8 mouse cellular contexts compared by ENCODE assay signal in genomic region chr10:95414316-95415158, GRCm38 (mm10). TPM values are rescaled to one million over a fixed set of nuclear protein-coding genes. Genes with fewer than 3 reads are reported as not detected.
A peak's percentile ranks its signal among the peaks of the same experiment; 100 is the strongest.
DNase-seq lines count a peak whose midpoint lies in the region; ATAC-seq lines count a peak whose summit lies in the region.

No protein-coding gene starts in this region.

- H3K4me3 ChIP-seq in brown adipose tissue, adult 24 weeks (ENCODE audit: insufficient read depth, low read depth, low read length), result peak overlapping the region; percentile 84
- peak overlapping the region; percentile 81 for H3K4me3 ChIP-seq in limb, embryonic 13.5 days
- H3K4me3 ChIP-seq in midbrain, embryonic 16.5 days (ENCODE audit: low read depth, low read length), result peak overlapping the region; percentile 60

- peak overlapping the region; percentile 86 for H3K9ac ChIP-seq in limb, embryonic 13.5 days
- H3K9ac ChIP-seq in midbrain, embryonic 16.5 days (ENCODE audit: low read depth, low read length), result peak overlapping the region; percentile 83

- H3K4me2 ChIP-seq in limb, embryonic 13.5 days (replicated peaks), result peak overlapping the region; percentile 96
- peak overlapping the region; percentile 82 for H3K4me2 ChIP-seq in midbrain, embryonic 16.5 days (ENCODE audit: low read length)

- peaks cover 18% of the 10 kb centered on the region for H3K27me3 ChIP-seq in limb, embryonic 13.5 days
- no peaks in the 10 kb centered on the region for H3K27me3 ChIP-seq in midbrain, embryonic 16.5 days (ENCODE audit: control insufficient read depth, insufficient read depth, low read depth, low read length)

- no peak for ATAC-seq in limb, embryonic 13.5 days (ENCODE audit: low FRiP score, low read depth)
- ATAC-seq in midbrain, embryonic 16.5 days, result peak; percentile 3; the same call in 1 of the 2 replicates

- H3K27ac ChIP-seq in brown adipose tissue, adult 24 weeks (replicated peaks; ENCODE audit: low read depth, low read length), result 0 out of 2 replicates have a peak overlapping the region, but pooled peaks have one; percentile 1
- no peak overlapping the region for H3K27ac ChIP-seq in limb, embryonic 13.5 days
- peak overlapping the region; percentile 84 for H3K27ac ChIP-seq in midbrain, embryonic 16.5 days (ENCODE audit: low read length)

- peak; percentile 28 to 55 for DNase-seq in layer of hippocampus, postnatal 10 days (ENCODE audit: low spot score in 2 of 2)
- DNase-seq in layer of hippocampus, adult 8-10 months (ENCODE audit: low spot score in 2 of 2), result no peak
- peak; percentile 20 for DNase-seq in gastrocnemius, adult 18-20 months (ENCODE audit: low spot score)
- DNase-seq in induced T-regulatory cell, adult 2 months (ENCODE audit: low read depth), result peak; percentile 59
- DNase-seq in testis, postnatal 10 days (ENCODE audit: low spot score), result peak; percentile 70

- H3K4me1 ChIP-seq in brown adipose tissue, adult 24 weeks (ENCODE audit: control insufficient read depth, insufficient read depth, insufficient read length, low read length), result no peaks in the 10 kb centered on the region
- H3K4me1 ChIP-seq in limb, embryonic 13.5 days, result peaks cover 32% of the 10 kb centered on the region
- peaks cover 14% of the 10 kb centered on the region for H3K4me1 ChIP-seq in midbrain, embryonic 16.5 days (ENCODE audit: control insufficient read depth, insufficient read depth, low read length)

- under 1% methylated on average over 61 of the region's 65 CpGs for WGBS in limb, embryonic 13.5 days
- 1% methylated on average over 61 of the region's 65 CpGs for WGBS in midbrain, embryonic 16.5 days

- no peaks in the 10 kb centered on the region for H3K9me3 ChIP-seq in limb, embryonic 13.5 days
- no peaks in the 10 kb centered on the region for H3K9me3 ChIP-seq in midbrain, embryonic 16.5 days (replicated peaks; ENCODE audit: control insufficient read depth, low read length, poor library complexity, severe bottlenecking)

- H3K36me3 ChIP-seq in limb, embryonic 13.5 days, result peaks cover 7% of the 10 kb centered on the region
- H3K36me3 ChIP-seq in midbrain, embryonic 16.5 days (ENCODE audit: control insufficient read depth, insufficient read depth, low read length), result no peaks in the 10 kb centered on the region

RNA-seq across cellular contexts. Expression of gene Socs2, which starts 2.4 kb away (rescaled TPM):
- total RNA-seq in layer of hippocampus, postnatal 10 days (2021), result 10 to 100 TPM; 73.9 to 75.7 TPM
- 10 to 100 TPM; 32.4 to 40.8 (median 38.9) TPM for total RNA-seq in layer of hippocampus, adult 8-10 months (2022)
- 2.5 and 3.4 TPM in 2 replicates for polyA plus RNA-seq in brown adipose tissue, adult 24 weeks (2012; ENCODE audit: insufficient read depth, insufficient read length, missing spikeins)
- total RNA-seq in gastrocnemius, adult 18-20 months (2021), result 10 to 100 TPM in 1 of 2 experiments, 1 to 10 TPM in 1; 7.7 to 14.0 TPM
- polyA plus RNA-seq in limb, embryonic 13.5 days (2015; fragmentation: Nextera tagmentation; extraction: Ambion mirVana), result 72.7 and 88.6 TPM in 2 replicates
- 122 and 131 TPM in 2 replicates for polyA plus RNA-seq in midbrain, embryonic 16.5 days (2015; fragmentation: Nextera tagmentation; extraction: Ambion mirVana)

Comparison
In these comparisons a context has a peak if more than half of its experiments do, and no peak if none do; other contexts are left out.
1. DNase-seq: peak in layer of hippocampus, postnatal 10 days (2 of 2), gastrocnemius, adult 18-20 months (single experiment), induced T-regulatory cell, adult 2 months (single experiment) and testis, postnatal 10 days (single experiment); none in layer of hippocampus, adult 8-10 months (0 of 2).
2. Peak in every context shown above with its lines, with median percentiles within 50 percentile points of each other: H3K4me3 ChIP-seq.